Mouse (Mus musculus) spleen, adult 18-20 months (tissue): ENCODE results near the gene Lrfn5.

ENCODE experiments used
- DNase-seq, 2 experiments: peaks; one replicate each; pipeline ENCODE4 v3.0.0; 2022; ENCODE audit warnings: mixed read lengths in 2 of 2

The Lrfn5 gene

DNA sequence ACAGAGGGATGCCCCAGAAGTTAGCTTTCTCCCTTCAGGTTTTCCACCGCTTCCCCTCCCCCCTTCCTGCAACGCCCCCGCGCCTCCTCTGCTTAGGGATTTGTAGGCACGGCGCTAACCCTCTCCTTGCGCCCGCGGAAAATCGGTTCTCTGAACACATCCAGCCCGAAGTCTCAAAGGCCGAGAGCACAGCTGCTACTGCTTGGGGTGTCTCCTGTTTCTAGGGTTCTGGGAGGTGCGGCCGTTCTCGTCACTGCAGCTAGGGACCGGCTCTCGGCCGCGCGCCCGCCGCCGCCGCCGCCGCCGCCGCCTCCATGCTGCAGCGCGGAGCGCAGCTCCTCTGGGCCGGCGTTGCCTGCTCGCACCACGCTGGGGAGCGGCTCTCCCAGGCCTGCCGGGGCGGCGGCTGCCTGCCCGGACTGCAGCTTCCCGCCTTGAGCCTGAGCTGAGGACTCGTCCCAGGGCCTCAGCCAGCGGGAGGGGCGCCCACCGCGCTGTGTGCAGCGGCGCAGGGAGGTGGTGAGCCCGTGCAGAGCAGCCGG, at the start of gene Lrfn5:
Gene Lrfn5, plus strand, starts transcription at position 322 of the 542 bp plus-strand sequence.
- DNase-seq = no peak

DNA sequence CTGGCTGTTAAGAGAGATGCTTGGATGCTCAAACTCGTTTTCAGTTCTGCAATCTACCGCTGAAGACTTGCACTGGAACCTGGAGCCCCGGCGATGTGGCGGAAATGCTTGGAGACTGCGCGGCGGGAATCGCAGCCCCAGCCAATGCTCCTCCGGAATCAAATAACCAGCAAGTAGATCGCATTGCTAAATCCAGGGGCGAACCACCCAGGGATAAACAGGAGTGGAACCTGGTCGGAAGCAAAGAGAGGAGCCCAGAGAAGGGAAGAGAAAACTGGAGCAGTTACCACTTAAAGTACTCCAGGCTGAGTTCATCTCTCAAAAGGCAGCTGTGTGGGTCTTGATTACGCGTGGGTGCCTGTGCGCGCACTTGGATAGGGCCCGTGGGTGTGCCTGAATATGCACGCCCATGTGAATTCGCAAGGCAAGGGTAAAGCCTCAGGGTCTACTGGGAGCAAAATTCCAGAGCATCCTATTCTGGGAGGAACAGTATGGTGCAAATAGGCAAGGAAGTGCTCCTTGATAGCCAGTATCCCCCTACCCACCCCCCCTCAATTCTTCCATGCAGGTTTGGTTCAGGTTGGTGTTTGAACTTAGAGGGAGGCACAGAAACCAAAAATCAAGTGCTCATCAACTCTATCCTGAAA, 1.3 kb upstream of the Lrfn5 start:
- DNase-seq = no peak

- DNase-seq = no peak
Measured at GRCm38 (mm10) chr12:61522148-61522828, 662 bp upstream of the Lrfn5 start.

- no peak for DNase-seq
Measured at GRCm38 (mm10) chr12:61523631-61524182, 757 bp downstream of the Lrfn5 start.

DNA sequence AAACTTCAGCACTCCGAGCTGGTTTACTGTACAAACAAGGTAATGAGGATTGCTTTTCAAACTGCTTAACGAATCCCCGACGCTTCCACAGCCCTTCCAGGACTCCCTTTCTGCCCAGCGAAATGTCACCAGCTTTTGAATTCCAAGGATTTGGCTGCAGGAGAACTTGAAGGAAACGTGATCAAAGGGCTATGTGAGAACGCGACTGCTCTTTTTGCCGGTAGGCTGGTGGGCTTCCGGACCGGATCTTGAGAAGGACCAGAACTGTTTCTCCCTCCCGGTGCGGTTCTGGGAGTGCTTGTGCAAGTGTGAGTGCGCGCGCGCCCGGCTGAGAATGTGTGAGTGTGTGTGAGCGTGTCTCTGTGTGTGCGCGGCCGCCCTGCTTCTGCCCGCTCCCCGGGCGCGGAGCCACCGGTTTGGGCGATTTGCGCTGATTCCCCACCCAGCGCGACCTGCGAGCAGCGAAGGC, 1.3 kb downstream of the Lrfn5 start:
- no peak for DNase-seq

GRCm38 (mm10) chr12:61526199-61526598, 3.2 kb downstream of the Lrfn5 start:
- DNase-seq = no peak

DNA sequence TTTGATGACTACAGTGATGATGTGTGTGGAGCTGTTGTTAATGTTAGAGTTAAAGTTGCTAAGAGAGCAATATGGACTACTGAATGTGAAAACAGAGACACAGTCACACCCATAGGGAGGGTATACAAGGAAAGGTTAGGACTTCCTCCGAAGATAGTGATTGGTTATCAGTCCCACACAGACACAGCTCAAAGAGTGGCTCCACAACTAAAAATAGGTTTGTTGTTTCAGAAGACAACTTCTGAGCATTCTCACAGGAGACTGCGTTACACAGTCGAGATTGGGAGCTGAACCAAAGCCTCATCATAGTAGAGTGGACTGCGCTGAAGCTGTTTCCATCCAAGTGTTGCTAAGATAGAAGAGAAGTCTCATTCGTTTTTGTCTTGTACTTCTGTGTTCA, 57.0 kb downstream of the Lrfn5 start:
- DNase-seq = no peak

GRCm38 (mm10) chr12:61600305-61600704, 77.4 kb downstream of the Lrfn5 start:
- no peak for DNase-seq

- DNase-seq = no peak
Measured at GRCm38 (mm10) chr12:61607871-61608270, 84.9 kb downstream of the Lrfn5 start.

DNA sequence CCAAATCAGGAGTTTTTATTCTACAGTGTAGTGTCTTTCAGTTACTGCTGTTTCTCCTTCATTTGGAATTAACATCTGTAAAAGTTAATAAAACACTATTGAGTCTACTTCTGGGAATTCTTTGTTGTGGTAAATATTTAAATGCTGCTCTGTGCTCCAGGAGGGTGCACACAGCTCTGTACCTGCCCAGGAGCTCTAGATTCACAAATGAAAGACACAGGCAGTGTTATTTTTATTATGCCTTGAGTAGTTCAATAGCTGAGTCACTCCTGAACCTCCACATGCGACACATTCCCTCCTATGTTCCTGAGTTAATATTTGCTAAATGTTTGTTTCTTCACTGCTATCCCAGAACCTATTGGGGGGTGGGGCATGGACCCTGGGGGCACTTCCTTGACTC, 87.1 kb downstream of the Lrfn5 start:
- DNase-seq = no peak

GRCm38 (mm10) chr12:61624532-61624931, 101.6 kb downstream of the Lrfn5 start:
- DNase-seq = no peak

DNA sequence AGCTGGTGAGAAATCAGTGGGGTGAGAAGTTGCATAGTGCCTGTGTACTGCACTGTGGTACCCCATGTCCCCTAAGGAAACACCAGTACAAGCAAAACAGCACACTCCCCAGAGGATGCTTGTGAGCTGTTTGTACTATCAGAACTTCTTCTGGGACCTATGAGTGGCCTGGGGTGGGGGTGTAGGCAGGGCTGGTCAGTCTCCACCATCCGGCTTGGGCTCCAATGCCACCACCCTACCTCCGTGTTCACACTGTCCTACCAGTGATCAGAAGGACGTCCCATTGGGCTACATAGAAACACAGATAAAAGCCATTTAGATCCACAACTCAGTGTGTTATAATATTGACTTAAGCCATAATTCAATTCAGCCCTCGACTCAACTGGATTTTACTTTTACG, 131.4 kb downstream of the Lrfn5 start:
- DNase-seq = no peak

GRCm38 (mm10) chr12:61723158-61723557, 200.2 kb downstream of the Lrfn5 start:
- no peak for DNase-seq

- DNase-seq = no peak
Measured at GRCm38 (mm10) chr12:61807073-61807605, 284.2 kb downstream of the Lrfn5 start.

GRCm38 (mm10) chr12:61823601-61824000, 300.7 kb downstream of the Lrfn5 start:
- no peak for DNase-seq

- no peak for DNase-seq
Measured at GRCm38 (mm10) chr12:61826311-61826710, 303.4 kb downstream of the Lrfn5 start.

DNA sequence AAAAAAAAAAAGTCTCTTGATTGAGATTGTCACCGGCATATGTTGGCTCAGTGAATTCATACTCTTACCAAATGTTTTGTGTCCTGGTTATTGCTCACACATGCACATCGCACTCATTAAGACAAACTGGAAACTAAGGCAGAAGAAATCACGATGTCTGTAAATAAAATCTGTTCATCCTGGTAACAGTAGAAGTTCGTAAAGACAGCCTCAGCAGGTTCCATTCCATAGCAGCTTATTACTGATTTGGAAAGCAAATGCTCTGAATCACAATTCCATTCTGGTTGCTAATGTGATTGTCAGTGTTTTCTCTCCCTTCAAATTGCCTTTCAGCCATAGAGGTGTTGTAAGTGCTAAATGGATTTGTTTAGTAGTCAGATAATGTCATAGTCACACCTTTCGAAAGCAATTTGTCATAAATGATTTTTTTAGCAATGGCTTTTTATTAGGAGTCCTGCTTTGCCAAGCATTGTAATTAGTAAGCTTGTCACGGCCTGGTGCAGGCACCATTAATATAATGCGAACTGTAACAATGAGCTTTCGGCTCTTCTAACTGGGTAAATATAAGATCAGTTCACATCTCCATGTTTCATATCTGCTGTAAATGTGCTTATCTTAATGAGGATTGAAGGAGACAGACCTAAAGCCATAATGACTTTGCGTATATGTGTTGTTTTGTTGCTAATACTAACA, 319.8 kb downstream of the Lrfn5 start:
- DNase-seq = no peak

DNA sequence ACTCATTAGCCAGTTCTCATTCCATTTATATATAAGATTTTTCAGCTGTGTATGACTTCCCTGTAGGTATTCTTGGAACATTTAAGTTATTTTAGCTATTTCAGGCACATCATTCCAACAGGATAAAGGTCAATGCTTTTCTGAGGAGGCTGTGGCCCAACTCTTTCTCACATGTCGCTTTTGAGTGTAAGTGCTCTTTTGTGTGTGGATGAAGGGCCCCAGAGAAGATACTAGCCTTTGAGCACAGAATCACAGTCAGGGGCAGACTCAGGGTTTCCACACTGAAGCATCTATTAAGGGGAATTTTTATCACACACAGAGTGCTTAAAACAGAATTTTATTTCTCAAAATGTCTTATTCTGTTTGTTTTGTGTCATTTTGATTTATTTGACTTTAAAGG, 331.2 kb downstream of the Lrfn5 start:
- DNase-seq = no peak
